Mouse (Mus musculus) neural tube, embryonic 12.5 days (tissue): Measurements from ENCODE around the gene Zfp426. TPM values are rescaled to one million over a fixed set of nuclear protein-coding genes. Genes with fewer than 3 reads are reported as not detected.

Experiments
- ATAC-seq: fragments of 200-750 bp; cut with Nextera tagmentation; 2 replicates; pipeline ENCODE4 v1.8.0; 2017; ENCODE audit warnings: low read depth, mild to moderate bottlenecking, moderate TSS enrichment, moderate library complexity; ENCODE audit not compliant: low FRiP score
- H3K27ac ChIP-seq: fragments of 300-500 bp; sonication (generic); 2 replicates; pipeline ENCODE4 v1.5.1; 2016
- H3K27me3 ChIP-seq: fragments of 300-500 bp; sonication (generic); replicated peaks from 2 replicates; pipeline ENCODE4 v1.6.1; 2016; ENCODE audit warnings: mild to moderate bottlenecking
- H3K36me3 ChIP-seq: fragments of 300-500 bp; sonication (generic); 2 replicates; pipeline ENCODE4 v1.6.1; 2016; ENCODE audit warnings: mild to moderate bottlenecking
- H3K4me1 ChIP-seq: fragments of 300-500 bp; sonication (generic); 2 replicates; pipeline ENCODE4 v1.6.1; 2016
- H3K4me2 ChIP-seq: fragments of 300-500 bp; sonication (generic); replicated peaks from 2 replicates; pipeline ENCODE4 v1.6.1; 2016; ENCODE audit warnings: mild to moderate bottlenecking
- H3K4me3 ChIP-seq: fragments of 300-500 bp; sonication (generic); 2 replicates; pipeline ENCODE4 v1.5.1; 2016
- H3K9ac ChIP-seq: fragments of 300-500 bp; sonication (generic); 2 replicates; pipeline ENCODE4 v1.6.1; 2016; ENCODE audit warnings: mild to moderate bottlenecking
- H3K9me3 ChIP-seq: fragments of 300-500 bp; sonication (generic); 2 replicates; pipeline ENCODE4 v1.6.1; 2016; ENCODE audit warnings: mild to moderate bottlenecking
- WGBS: fragments of 180-500 bp; shearing (Covaris S2); methylation state at CpG from one replicate; pipeline ENCODE4 v1.1.7; 2016; 5-methylcytosine and 5-hydroxymethylcytosine counted together
- polyA plus RNA-seq: library from polyadenylated mRNA; unstranded; fragments of >200 nt; fragmentation: Nextera tagmentation; extraction: Ambion mirVana; gene quantifications from 2 replicates; pipeline ENCODE4 v1.2.1, GENCODE M21; 2016

Gene Zfp426
- 30.3 and 31.3 TPM in 2 replicates for polyA plus RNA-seq

DNA sequence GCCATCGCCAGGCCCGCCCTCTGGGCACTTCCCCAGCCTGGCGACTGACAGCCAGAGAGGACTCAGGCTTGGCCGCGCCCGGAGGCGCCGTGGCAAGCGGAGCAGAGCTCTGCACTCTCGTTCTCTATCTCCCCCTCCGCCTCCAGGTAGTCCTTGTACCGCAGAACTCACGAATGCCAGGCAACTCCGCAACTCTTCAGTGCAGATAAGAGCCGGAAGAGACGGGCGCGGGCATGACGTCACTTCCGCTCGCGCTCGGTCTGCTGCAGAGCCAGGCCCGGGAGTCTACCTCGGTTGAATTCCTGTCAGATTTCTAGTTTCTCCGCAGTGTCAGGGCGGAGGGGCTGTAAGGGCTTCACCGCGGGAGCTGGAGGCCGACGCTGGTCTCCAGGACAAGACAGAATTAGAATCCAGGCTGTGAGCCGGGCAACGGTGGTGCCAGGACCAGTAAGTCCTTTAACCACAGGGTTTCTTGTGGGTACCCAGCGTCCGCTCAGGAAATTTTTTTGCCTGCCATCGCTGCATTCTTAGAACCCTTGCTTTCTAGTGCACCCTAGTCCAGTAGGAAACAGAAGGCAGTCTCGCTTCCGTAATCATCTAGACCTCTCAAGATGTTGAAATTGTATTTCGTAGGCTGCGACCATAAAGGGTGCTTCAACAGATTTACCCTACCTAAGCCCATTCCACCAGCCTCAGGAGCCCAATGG is at the start of gene Zfp426:
Gene Zfp426 (minus strand): TSS at position 220 of the 707 bp plus-strand sequence.
- peaks cover 20% of the 10 kb centered on the region for H3K36me3 ChIP-seq

DNA sequence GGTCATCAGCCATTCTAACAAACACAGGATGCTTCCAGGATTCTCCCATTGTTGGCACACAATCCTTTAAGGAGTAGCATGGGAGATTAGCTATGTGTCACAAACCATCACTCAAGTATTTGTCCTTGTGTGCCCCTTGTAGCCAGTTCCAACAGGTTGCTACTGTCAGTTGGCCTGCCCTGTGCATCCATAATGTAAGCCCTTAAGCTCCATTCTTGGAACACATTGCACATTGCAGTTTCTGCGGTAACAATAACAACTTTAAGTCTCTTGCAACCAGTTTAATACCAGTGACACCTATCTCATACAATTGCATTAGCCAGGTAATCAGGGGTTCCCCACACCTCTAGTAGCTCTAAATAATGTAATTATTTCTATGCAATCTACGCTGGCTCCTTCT is 44.1 kb upstream of the Zfp426 start:
- Histone ChIP-seq H3K27me3 (0 out of 2 replicates have a peak, but pooled peaks cover 9% of the 10 kb centered on the region), H3K4me2 (no peak overlapping the region), H3K27ac (no peak overlapping the region), H3K4me1 (no peaks in the 10 kb centered on the region), H3K9me3 (no peaks in the 10 kb centered on the region), H3K4me3 (no peak overlapping the region), H3K9ac (no peak overlapping the region), H3K36me3 (no peaks in the 10 kb centered on the region)
- WGBS = 91% methylated on average over 2 of the region's 2 CpGs
- no peak for ATAC-seq

More for the DNA sequence above, at the start of gene Zfp426:
- peak; percentile 95 for ATAC-seq
- peak within 1 kb of the TSS; percentile 70 for H3K4me3 ChIP-seq
- peaks cover 26% of the 10 kb centered on the region; the same call in 1 of the 2 replicates for H3K4me1 ChIP-seq
- peak within 1 kb of the TSS; percentile 76 for H3K9ac ChIP-seq
- peak within 1 kb of the TSS; percentile 82 for H3K4me2 ChIP-seq
- WGBS = 2% methylated on average over 40 of the region's 40 CpGs
- H3K27ac ChIP-seq = peak within 1 kb of the TSS; percentile 75
- H3K27me3 ChIP-seq = no peaks in the 10 kb centered on the region
- no peaks in the 10 kb centered on the region for H3K9me3 ChIP-seq

DNA sequence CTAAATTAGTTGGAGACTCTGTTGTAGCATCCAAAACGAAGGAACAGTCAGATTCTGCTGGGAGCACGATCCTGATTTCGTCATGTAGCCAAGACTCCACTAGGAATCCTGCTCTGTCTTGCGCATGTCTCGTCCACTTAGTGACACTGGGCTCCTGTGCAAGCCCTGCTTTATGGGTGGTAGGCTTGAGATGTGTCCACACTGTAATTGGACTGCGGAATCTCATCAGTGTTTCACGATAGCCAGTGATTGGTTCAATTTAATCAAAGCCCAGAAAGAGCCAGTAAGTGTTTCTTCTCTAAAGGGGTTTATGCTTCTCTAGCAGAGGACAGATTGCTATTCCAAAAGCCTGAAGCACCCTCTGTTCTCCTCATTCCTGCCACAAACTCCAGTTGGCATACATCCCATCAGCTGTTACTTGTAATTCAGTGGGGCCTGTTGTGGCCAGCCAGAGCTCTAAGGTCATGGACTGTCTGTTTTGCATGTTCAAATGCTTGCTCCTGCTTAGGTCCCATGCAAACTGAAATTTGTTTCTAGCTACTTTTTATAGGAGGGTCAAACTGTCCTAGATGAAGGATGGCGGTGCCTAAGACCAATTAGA is 41.9 kb upstream of the Zfp426 start:
- Histone ChIP-seq H3K4me1 (no peaks in the 10 kb centered on the region), H3K9me3 (no peaks in the 10 kb centered on the region), H3K4me2 (no peak overlapping the region), H3K36me3 (no peaks in the 10 kb centered on the region), H3K27ac (no peak overlapping the region), H3K4me3 (no peak overlapping the region), H3K9ac (no peak overlapping the region), H3K27me3 (0 out of 2 replicates have a peak, but pooled peaks cover 6% of the 10 kb centered on the region)
- WGBS = 80% methylated on average over 8 of the region's 8 CpGs
- ATAC-seq = no peak

DNA sequence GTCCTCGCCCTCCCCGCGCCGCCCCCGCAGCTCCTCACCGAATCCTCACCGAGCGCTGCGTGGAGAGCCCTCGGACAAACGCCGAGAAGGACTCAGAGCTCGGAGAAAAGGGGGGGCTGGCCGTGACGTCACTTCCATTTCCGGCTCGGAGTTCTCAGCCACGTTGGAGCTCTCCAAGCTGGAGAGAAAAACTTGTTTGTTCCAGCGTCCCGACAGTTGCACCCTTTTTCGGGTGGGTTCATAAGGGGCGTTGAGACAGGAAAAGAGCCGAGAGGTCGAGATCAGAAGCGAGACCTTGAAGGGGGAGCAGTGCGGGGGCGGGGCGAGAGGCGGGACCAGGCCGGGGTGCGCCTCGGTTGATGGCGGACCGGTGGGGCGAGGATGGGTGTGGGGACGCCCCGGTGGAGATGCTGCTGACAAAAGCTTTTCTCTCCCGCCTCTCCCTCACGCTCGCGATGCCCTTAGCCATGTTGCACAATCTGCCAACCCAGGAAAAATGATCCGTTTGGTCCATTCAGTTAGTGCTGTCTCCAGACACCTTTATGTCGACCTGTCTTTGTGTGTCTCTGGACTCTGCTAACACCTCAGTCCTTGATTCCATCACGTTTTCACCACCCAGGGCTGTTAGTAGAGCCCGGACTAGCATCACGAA is 28.9 kb upstream of the Zfp426 start, which contains the start of gene Zfp266:
Gene Zfp266 (minus strand): TSS at position 112 of the 652 bp plus-strand sequence.
- Histone ChIP-seq H3K27me3 (no peaks in the 10 kb centered on the region), H3K9me3 (no peaks in the 10 kb centered on the region), H3K36me3 (no peaks in the 10 kb centered on the region), H3K4me1 (peaks cover 13% of the 10 kb centered on the region), H3K4me3 (peak within 1 kb of the TSS; percentile 84), H3K27ac (peak within 1 kb of the TSS; percentile 93), H3K9ac (peak within 1 kb of the TSS; percentile 93), H3K4me2 (peak within 1 kb of the TSS; percentile 74)
- under 1% methylated on average over 46 of the region's 46 CpGs for WGBS
- peak; percentile 90 for ATAC-seq

DNA sequence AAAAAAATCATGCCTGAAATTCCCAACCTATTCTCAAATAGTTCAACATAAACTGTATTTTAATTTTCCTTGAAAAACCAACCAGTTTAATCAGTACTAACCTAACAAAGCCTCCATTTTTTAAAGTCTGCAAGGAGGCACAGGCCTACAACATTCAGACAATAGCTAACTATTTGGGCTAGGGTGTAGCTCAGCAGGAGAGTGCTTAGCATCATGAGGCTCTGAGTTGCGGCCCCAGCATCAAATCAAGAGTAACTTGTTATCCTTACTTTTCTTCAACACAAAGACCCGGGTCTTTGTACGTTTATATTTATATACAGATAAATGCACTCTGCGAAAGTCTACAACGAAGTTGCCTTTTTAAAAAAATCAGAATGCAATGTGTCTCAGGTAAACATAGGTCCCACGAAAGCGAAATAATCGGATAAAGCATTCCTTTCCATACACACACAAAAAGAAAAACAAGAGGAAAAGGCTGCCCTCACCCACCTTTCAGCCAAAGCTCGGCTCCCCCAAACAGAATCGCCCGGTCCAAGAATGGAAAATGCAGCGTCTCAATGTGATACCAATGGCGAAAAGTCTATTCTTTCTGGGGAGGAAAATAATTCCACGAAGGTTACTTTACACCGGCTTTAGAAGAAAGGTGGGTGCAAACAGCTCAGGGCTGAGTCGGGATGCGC is 28.1 kb upstream of the Zfp426 start:
- ATAC-seq = peak; percentile 52
- Histone ChIP-seq H3K27ac (peak overlapping the region; percentile 93), H3K36me3 (peaks cover 5% of the 10 kb centered on the region), H3K9me3 (no peaks in the 10 kb centered on the region), H3K4me2 (peak overlapping the region; percentile 74), H3K4me3 (peak overlapping the region; percentile 84), H3K4me1 (peaks cover 13% of the 10 kb centered on the region), H3K9ac (peak overlapping the region; percentile 93), H3K27me3 (no peaks in the 10 kb centered on the region)
- WGBS = under 1% methylated on average over 17 of the region's 17 CpGs

DNA sequence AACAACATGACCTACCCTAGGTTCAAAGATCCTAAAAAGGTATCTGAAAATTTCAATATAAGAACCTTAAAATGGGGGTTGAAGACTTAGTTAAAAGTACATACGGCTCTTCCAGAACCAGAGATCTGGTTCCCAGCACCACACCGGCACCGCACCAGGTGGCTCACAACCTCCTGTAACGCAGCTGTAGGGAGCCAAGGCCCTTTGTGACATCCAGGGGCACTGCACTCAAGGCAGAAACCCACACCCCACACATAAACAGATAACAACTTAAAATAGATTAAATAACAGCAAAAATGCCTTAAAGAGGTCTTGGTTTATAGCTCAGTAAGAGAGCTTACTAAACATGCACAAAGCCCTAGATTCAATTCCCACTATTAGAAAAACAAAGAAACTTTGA is 27.4 kb upstream of the Zfp426 start:
- ATAC-seq = no peak

DNA sequence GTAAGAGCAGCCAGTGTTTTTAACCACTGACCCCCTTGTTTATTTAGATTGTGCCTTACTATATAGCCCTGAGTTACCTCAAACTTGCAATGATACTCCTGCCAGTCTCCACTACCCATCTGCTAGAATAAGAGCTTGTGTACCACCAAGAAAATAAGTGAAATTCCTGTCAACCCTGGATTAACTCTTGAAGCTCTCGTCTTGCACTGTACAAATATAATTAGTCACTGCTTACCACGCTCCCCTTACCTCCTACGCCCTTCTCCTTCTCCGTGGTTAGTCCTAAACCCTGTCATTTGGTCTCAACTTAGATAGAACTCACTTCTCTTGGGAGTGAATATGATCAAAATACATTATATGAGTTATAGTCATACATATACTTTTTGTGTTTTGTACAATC is 26.2 kb upstream of the Zfp426 start:
- Histone ChIP-seq H3K9me3 (no peaks in the 10 kb centered on the region), H3K9ac (no peak overlapping the region), H3K27ac (no peak overlapping the region), H3K4me3 (no peak overlapping the region), H3K4me2 (peak overlapping the region; percentile 80), H3K27me3 (no peaks in the 10 kb centered on the region), H3K36me3 (peaks cover 17% of the 10 kb centered on the region), H3K4me1 (peaks cover 17% of the 10 kb centered on the region)
- no peak for ATAC-seq
- 92% methylated on average over 4 of the region's 4 CpGs for WGBS

More for the DNA sequence above, 27.4 kb upstream of the Zfp426 start:
- H3K9ac ChIP-seq = peak overlapping the region; percentile 49; the same call in 1 of the 2 replicates
- no peaks in the 10 kb centered on the region for H3K9me3 ChIP-seq
- H3K27me3 ChIP-seq = no peaks in the 10 kb centered on the region
- H3K36me3 ChIP-seq = peaks cover 11% of the 10 kb centered on the region
- H3K4me3 ChIP-seq = peak overlapping the region; percentile 55
- 15% methylated on average over 4 of the region's 4 CpGs for WGBS
- H3K4me2 ChIP-seq = peak overlapping the region; percentile 80
- peaks cover 13% of the 10 kb centered on the region for H3K4me1 ChIP-seq
- no peak overlapping the region for H3K27ac ChIP-seq

DNA sequence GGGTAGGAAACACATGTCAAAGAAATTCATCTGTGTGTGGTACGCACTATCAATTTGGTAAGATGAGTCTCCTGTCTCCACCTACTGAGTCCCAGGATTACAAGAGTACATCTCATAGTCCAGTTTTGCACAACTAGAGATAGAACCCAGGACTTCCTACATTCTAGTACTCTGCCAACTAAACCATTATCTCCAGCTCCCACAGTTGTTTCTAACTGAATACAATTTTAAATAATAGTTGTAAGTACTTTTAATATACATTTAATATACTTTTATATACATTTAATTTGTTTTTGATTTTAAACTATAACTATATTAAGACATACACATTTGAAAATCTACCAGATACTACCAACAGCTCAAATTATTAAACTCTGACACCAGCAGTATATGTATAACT is 25.2 kb upstream of the Zfp426 start:
- Histone ChIP-seq H3K27ac (no peak overlapping the region), H3K36me3 (peaks cover 21% of the 10 kb centered on the region), H3K4me1 (peaks cover 17% of the 10 kb centered on the region), H3K27me3 (no peaks in the 10 kb centered on the region), H3K9me3 (no peaks in the 10 kb centered on the region), H3K4me2 (no peak overlapping the region), H3K9ac (no peak overlapping the region), H3K4me3 (no peak overlapping the region)
- WGBS = 100% methylated on average over 1 of the region's 1 CpGs
- ATAC-seq = no peak

DNA sequence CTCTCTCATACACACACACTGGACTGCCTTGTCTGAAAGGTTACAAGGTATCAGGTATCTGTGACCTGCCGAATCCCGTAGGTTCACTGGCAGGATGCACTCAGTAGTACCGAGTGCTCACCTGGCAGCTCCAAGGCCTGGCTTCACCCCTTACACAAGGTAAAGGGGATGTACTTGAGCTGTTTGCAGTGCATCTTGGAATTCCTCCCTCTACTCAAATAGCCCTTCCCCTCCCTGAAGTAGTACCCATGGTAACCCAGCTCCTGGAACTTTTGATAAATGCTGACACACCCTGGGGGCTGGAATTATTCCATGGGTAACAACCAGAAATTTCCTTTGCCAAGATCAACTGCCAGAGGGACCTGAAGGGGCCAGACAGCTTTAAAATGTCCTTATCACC is 21.5 kb upstream of the Zfp426 start:
- Histone ChIP-seq H3K27me3 (no peaks in the 10 kb centered on the region), H3K4me3 (no peak overlapping the region), H3K27ac (no peak overlapping the region), H3K9me3 (no peaks in the 10 kb centered on the region), H3K4me2 (no peak overlapping the region), H3K36me3 (peaks cover 34% of the 10 kb centered on the region), H3K9ac (no peak overlapping the region), H3K4me1 (peaks cover 11% of the 10 kb centered on the region)
- ATAC-seq = no peak
- 92% methylated on average over 3 of the region's 3 CpGs for WGBS

DNA sequence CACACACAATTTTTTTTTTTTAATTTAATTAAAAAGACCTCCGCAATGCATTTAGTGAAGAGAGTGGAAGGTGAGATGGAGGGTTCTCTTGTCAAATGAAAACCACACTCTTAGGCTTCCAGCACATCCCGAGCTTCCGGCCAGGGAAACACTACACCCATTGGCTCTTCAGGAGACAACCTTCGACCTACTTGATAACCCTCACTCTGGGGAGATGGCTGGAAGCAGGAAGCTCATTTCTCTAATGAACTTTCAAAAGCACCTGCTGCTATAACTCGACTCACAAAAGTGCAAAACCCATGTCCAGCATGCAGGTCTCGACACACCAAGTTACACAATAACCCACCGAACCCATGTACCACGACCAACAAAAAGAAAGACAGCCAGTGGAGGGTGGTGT is 20.2 kb upstream of the Zfp426 start:
- ATAC-seq = no peak
- Histone ChIP-seq H3K36me3 (peaks cover 34% of the 10 kb centered on the region), H3K27ac (no peak overlapping the region), H3K4me3 (no peak overlapping the region), H3K4me2 (no peak overlapping the region), H3K9ac (no peak overlapping the region), H3K27me3 (no peaks in the 10 kb centered on the region), H3K4me1 (peaks cover 3% of the 10 kb centered on the region), H3K9me3 (no peaks in the 10 kb centered on the region)
- WGBS = 93% methylated on average over 8 of the region's 8 CpGs

DNA sequence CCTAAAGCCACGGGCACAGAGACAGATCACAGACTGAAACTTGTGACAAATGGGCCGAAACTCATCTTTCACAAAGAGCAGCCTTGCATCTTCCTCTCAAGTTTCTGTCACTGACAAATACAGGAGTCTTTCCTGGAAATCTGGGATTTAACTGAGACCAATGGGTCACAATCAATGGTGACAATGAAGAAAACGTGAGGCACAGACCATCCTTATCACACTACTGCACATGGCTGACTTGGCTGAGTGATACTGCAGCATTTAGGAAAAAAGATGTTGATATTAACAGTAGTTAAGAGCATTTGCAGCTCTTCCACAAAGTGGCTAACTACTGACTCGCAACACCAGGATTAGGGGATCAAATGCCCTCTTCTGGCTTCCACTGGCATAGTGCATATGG is 19.1 kb upstream of the Zfp426 start:
- ATAC-seq = no peak
- H3K9me3 ChIP-seq = no peaks in the 10 kb centered on the region
- no peak overlapping the region for H3K27ac ChIP-seq
- 90% methylated on average over 4 of the region's 4 CpGs for WGBS
- H3K9ac ChIP-seq = no peak overlapping the region
- no peaks in the 10 kb centered on the region for H3K27me3 ChIP-seq
- H3K4me1 ChIP-seq = peaks cover 3% of the 10 kb centered on the region
- no peak overlapping the region for H3K4me2 ChIP-seq
- no peak overlapping the region for H3K4me3 ChIP-seq
- H3K36me3 ChIP-seq = peaks cover 42% of the 10 kb centered on the region

DNA sequence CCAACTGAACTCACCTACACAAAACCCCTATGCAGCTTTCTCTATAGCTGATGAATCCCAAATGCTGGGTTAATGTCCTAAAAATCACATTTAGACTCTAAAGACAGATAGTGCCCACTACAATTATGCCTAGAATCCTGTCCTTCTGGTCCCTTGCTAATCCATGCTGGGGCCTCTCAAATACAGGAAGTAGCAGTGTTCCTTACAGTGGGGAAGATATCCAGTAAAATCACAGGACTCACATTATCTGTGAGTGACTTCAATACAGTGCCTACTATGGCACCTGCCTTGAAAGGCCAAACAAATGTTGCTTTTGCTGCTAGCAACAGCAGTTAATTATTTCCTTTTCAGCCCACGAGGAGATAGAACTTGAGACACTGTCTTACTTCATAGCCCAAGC is 17.8 kb upstream of the Zfp426 start:
- H3K4me1 ChIP-seq = peaks cover 3% of the 10 kb centered on the region
- H3K4me3 ChIP-seq = no peak overlapping the region
- no peaks in the 10 kb centered on the region for H3K9me3 ChIP-seq
- 67% methylated on average over 1 of the region's 1 CpGs for WGBS
- no peak overlapping the region for H3K4me2 ChIP-seq
- no peaks in the 10 kb centered on the region for H3K27me3 ChIP-seq
- ATAC-seq = no peak
- no peak overlapping the region for H3K9ac ChIP-seq
- H3K27ac ChIP-seq = no peak overlapping the region
- H3K36me3 ChIP-seq = peaks cover 47% of the 10 kb centered on the region
